Mouse (Mus musculus): ENCODE data around the gene Mill2. TPM values are rescaled to one million over a fixed set of nuclear protein-coding genes. Genes with fewer than 3 reads are reported as not detected.
"Not testable (repeated sequence)": the region's sequence is repeated elsewhere in the genome, so short reads cannot be mapped to it uniquely, and the experiment has no call there.

Gene Mill2
- polyA plus RNA-seq (2011; ENCODE audit: insufficient read depth, insufficient read length, low read depth, missing spikeins) = 0.35 and 1.1 TPM in 2 replicates

- no peaks in the 10 kb centered on the region for H3K36me3 ChIP-seq (ENCODE audit: control insufficient read depth, insufficient read depth, low read length, poor library complexity, severe bottlenecking)
- H3K27ac ChIP-seq (ENCODE audit: insufficient read depth, low read length) = peak within 1 kb of the TSS; percentile 82
- no peaks in the 10 kb centered on the region for H3K4me1 ChIP-seq (ENCODE audit: control insufficient read depth, insufficient read depth, low read length)
- peak within 1 kb of the TSS; percentile 34 for H3K9ac ChIP-seq (ENCODE audit: low read depth, poor library complexity, severe bottlenecking)
- H3K4me3 ChIP-seq (ENCODE audit: low read depth, low read length) = peak within 1 kb of the TSS; percentile 54
- no peaks in the 10 kb centered on the region for H3K9me3 ChIP-seq (replicated peaks; ENCODE audit: control insufficient read depth, insufficient read depth, low read length, poor library complexity, severe bottlenecking)
- TF ChIP-seq CTCF (IDR thresholded peaks at IDR 0.05; ENCODE audit: low read depth, low read length) = no peak
- TF ChIP-seq EP300 (IDR thresholded peaks at IDR 0.05; ENCODE audit: insufficient read depth, low read depth, low read length) = no peak
- TF ChIP-seq POLR2A (IDR thresholded peaks at IDR 0.05; ENCODE audit: insufficient read depth, low read length) = no peak
- no peaks in the 10 kb centered on the region for H3K27me3 ChIP-seq (ENCODE audit: control insufficient read depth, insufficient read depth, low read length, poor library complexity, severe bottlenecking)
Measured at GRCm38 (mm10) chr7:18839865-18840264, at the start of gene Mill2. Mill2 (plus strand) TSS chr7:18839966.

GRCm38 (mm10) chr7:18790671-18791070 lies 49.1 kb upstream of the Mill2 start:
- not testable (repeated sequence) for H3K27me3 ChIP-seq (ENCODE audit: control insufficient read depth, insufficient read depth, low read length, poor library complexity, severe bottlenecking); H3K27ac ChIP-seq (ENCODE audit: insufficient read depth, low read length); H3K9me3 ChIP-seq (replicated peaks; ENCODE audit: control insufficient read depth, insufficient read depth, low read length, poor library complexity, severe bottlenecking); H3K36me3 ChIP-seq (ENCODE audit: control insufficient read depth, insufficient read depth, low read length, poor library complexity, severe bottlenecking); H3K9ac ChIP-seq (ENCODE audit: low read depth, poor library complexity, severe bottlenecking); H3K4me1 ChIP-seq (ENCODE audit: control insufficient read depth, insufficient read depth, low read length); H3K4me3 ChIP-seq (ENCODE audit: low read depth, low read length)

GRCm38 (mm10) chr7:18798420-18798819 lies 41.3 kb upstream of the Mill2 start, which contains the start of gene Psg19:
Psg19 (minus strand) TSS chr7:18798520.
- no peak for TF ChIP-seq CTCF (IDR thresholded peaks at IDR 0.05; ENCODE audit: low read depth, low read length)
- no peak for TF ChIP-seq POLR2A (IDR thresholded peaks at IDR 0.05; ENCODE audit: insufficient read depth, low read length)
- no peak for TF ChIP-seq EP300 (IDR thresholded peaks at IDR 0.05; ENCODE audit: insufficient read depth, low read depth, low read length)
- no peak within 1 kb of the TSS for H3K9ac ChIP-seq (ENCODE audit: low read depth, poor library complexity, severe bottlenecking)
- H3K27me3 ChIP-seq (ENCODE audit: control insufficient read depth, insufficient read depth, low read length, poor library complexity, severe bottlenecking) = no peaks in the 10 kb centered on the region
- no peaks in the 10 kb centered on the region for H3K9me3 ChIP-seq (replicated peaks; ENCODE audit: control insufficient read depth, insufficient read depth, low read length, poor library complexity, severe bottlenecking)
- H3K36me3 ChIP-seq (ENCODE audit: control insufficient read depth, insufficient read depth, low read length, poor library complexity, severe bottlenecking) = no peaks in the 10 kb centered on the region
- H3K27ac ChIP-seq (ENCODE audit: insufficient read depth, low read length) = no peak within 1 kb of the TSS
- H3K4me3 ChIP-seq (ENCODE audit: low read depth, low read length) = no peak within 1 kb of the TSS
- H3K4me1 ChIP-seq (ENCODE audit: control insufficient read depth, insufficient read depth, low read length) = no peaks in the 10 kb centered on the region

- Histone ChIP-seq H3K4me1 (ENCODE audit: control insufficient read depth, insufficient read depth, low read length) (no peaks in the 10 kb centered on the region), H3K4me3 (ENCODE audit: low read depth, low read length) (no peak overlapping the region), H3K9me3 (replicated peaks; ENCODE audit: control insufficient read depth, insufficient read depth, low read length, poor library complexity, severe bottlenecking) (no peaks in the 10 kb centered on the region), H3K27me3 (ENCODE audit: control insufficient read depth, insufficient read depth, low read length, poor library complexity, severe bottlenecking) (no peaks in the 10 kb centered on the region), H3K27ac (ENCODE audit: insufficient read depth, low read length) (no peak overlapping the region), H3K9ac (ENCODE audit: low read depth, poor library complexity, severe bottlenecking) (no peak overlapping the region), H3K36me3 (ENCODE audit: control insufficient read depth, insufficient read depth, low read length, poor library complexity, severe bottlenecking) (no peaks in the 10 kb centered on the region)
- TF ChIP-seq EP300 (IDR thresholded peaks at IDR 0.05; ENCODE audit: insufficient read depth, low read depth, low read length) = no peak
- no peak for TF ChIP-seq POLR2A (IDR thresholded peaks at IDR 0.05; ENCODE audit: insufficient read depth, low read length)
- peak; percentile 70 for TF ChIP-seq CTCF (IDR thresholded peaks at IDR 0.05; ENCODE audit: low read depth, low read length)
Measured at GRCm38 (mm10) chr7:18799129-18799528, 40.6 kb upstream of the Mill2 start.

- Histone ChIP-seq H3K9me3 (replicated peaks; ENCODE audit: control insufficient read depth, insufficient read depth, low read length, poor library complexity, severe bottlenecking) (no peaks in the 10 kb centered on the region), H3K36me3 (ENCODE audit: control insufficient read depth, insufficient read depth, low read length, poor library complexity, severe bottlenecking) (no peaks in the 10 kb centered on the region), H3K27ac (ENCODE audit: insufficient read depth, low read length) (no peak overlapping the region), H3K27me3 (ENCODE audit: control insufficient read depth, insufficient read depth, low read length, poor library complexity, severe bottlenecking) (no peaks in the 10 kb centered on the region), H3K4me1 (ENCODE audit: control insufficient read depth, insufficient read depth, low read length) (no peaks in the 10 kb centered on the region), H3K4me3 (ENCODE audit: low read depth, low read length) (no peak overlapping the region), H3K9ac (ENCODE audit: low read depth, poor library complexity, severe bottlenecking) (no peak overlapping the region)
- TF ChIP-seq POLR2A (IDR thresholded peaks at IDR 0.05; ENCODE audit: insufficient read depth, low read length) (no peak), CTCF (IDR thresholded peaks at IDR 0.05; ENCODE audit: low read depth, low read length) (no peak), EP300 (IDR thresholded peaks at IDR 0.05; ENCODE audit: insufficient read depth, low read depth, low read length) (no peak)
Measured at GRCm38 (mm10) chr7:18803526-18803925, 36.2 kb upstream of the Mill2 start.

- no peak overlapping the region for H3K9ac ChIP-seq (ENCODE audit: low read depth, poor library complexity, severe bottlenecking)
- no peak overlapping the region for H3K4me3 ChIP-seq (ENCODE audit: low read depth, low read length)
- no peaks in the 10 kb centered on the region for H3K27me3 ChIP-seq (ENCODE audit: control insufficient read depth, insufficient read depth, low read length, poor library complexity, severe bottlenecking)
- no peaks in the 10 kb centered on the region for H3K36me3 ChIP-seq (ENCODE audit: control insufficient read depth, insufficient read depth, low read length, poor library complexity, severe bottlenecking)
- H3K9me3 ChIP-seq (replicated peaks; ENCODE audit: control insufficient read depth, insufficient read depth, low read length, poor library complexity, severe bottlenecking) = no peaks in the 10 kb centered on the region
- TF ChIP-seq POLR2A (IDR thresholded peaks at IDR 0.05; ENCODE audit: insufficient read depth, low read length) = no peak
- TF ChIP-seq CTCF (IDR thresholded peaks at IDR 0.05; ENCODE audit: low read depth, low read length) = no peak
- TF ChIP-seq EP300 (IDR thresholded peaks at IDR 0.05; ENCODE audit: insufficient read depth, low read depth, low read length) = no peak
- no peaks in the 10 kb centered on the region for H3K4me1 ChIP-seq (ENCODE audit: control insufficient read depth, insufficient read depth, low read length)
- H3K27ac ChIP-seq (ENCODE audit: insufficient read depth, low read length) = no peak overlapping the region
Measured at GRCm38 (mm10) chr7:18818301-18818700, 21.5 kb upstream of the Mill2 start.
